Mouse (Mus musculus): ENCODE data around the gene Zfp366. TPM values are rescaled to one million over a fixed set of nuclear protein-coding genes. Genes with fewer than 3 reads are reported as not detected.

Zfp366 gene
- polyA plus RNA-seq, 1 experiment from 2014 or later: 0.14 TPM

GRCm38 (mm10) chr13:99222476-99222875 lies 37.9 kb downstream of the Zfp366 start:
- Histone ChIP-seq H3K4me3 (no peak overlapping the region), H3K27ac (no peak overlapping the region), H3K9me3 (no peaks in the 10 kb centered on the region), H3K27me3 (ENCODE audit: insufficient read depth, poor library complexity, severe bottlenecking) (no peaks in the 10 kb centered on the region), H3K36me3 (no peaks in the 10 kb centered on the region), H3K4me1 (peaks cover 26% of the 10 kb centered on the region)
- peak; percentile 73 for DNase-seq (ENCODE audit: low spot score)
- 85% methylated on average over 5 of the region's 5 CpGs for WGBS

- Histone ChIP-seq H3K36me3 (no peaks in the 10 kb centered on the region), H3K9me3 (no peaks in the 10 kb centered on the region), H3K4me3 (no peak overlapping the region), H3K27ac (peak overlapping the region; percentile 38; the same call in 1 of the 2 replicates), H3K27me3 (ENCODE audit: insufficient read depth, poor library complexity, severe bottlenecking) (no peaks in the 10 kb centered on the region), H3K4me1 (peaks cover 33% of the 10 kb centered on the region)
- 76% methylated on average over 8 of the region's 8 CpGs for WGBS
- no peak for DNase-seq (ENCODE audit: low spot score)
These were observed 38.8 kb downstream of the Zfp366 start for GRCm38 (mm10) chr13:99223321-99223884.

- 88% methylated on average over 8 of the region's 8 CpGs for WGBS
- no peak for DNase-seq (ENCODE audit: low spot score)
- H3K9me3 ChIP-seq: no peaks in the 10 kb centered on the region
These were observed 39.3 kb downstream of the Zfp366 start for GRCm38 (mm10) chr13:99223917-99224316.

GRCm38 (mm10) chr13:99225374-99226240 lies 41.0 kb downstream of the Zfp366 start:
- Histone ChIP-seq H3K9me3 (no peaks in the 10 kb centered on the region), H3K27ac (peak overlapping the region; percentile 82), H3K4me3 (no peak overlapping the region), H3K27me3 (ENCODE audit: insufficient read depth, poor library complexity, severe bottlenecking) (no peaks in the 10 kb centered on the region), H3K4me1 (peaks cover 47% of the 10 kb centered on the region), H3K36me3 (no peaks in the 10 kb centered on the region)
- peak; percentile 47 for DNase-seq (ENCODE audit: low spot score)
- WGBS: 59% methylated on average over 10 of the region's 10 CpGs

More at GRCm38 (mm10) chr13:99223917-99224316, 39.3 kb downstream of the Zfp366 start:
- no peak overlapping the region for H3K27ac ChIP-seq
- peaks cover 33% of the 10 kb centered on the region for H3K4me1 ChIP-seq
- no peak overlapping the region for H3K4me3 ChIP-seq
- H3K36me3 ChIP-seq: no peaks in the 10 kb centered on the region
- H3K27me3 ChIP-seq (ENCODE audit: insufficient read depth, poor library complexity, severe bottlenecking): no peaks in the 10 kb centered on the region

GRCm38 (mm10) chr13:99226809-99227208 lies 42.2 kb downstream of the Zfp366 start:
- Histone ChIP-seq H3K27me3 (ENCODE audit: insufficient read depth, poor library complexity, severe bottlenecking) (no peaks in the 10 kb centered on the region), H3K4me1 (peaks cover 49% of the 10 kb centered on the region), H3K4me3 (no peak overlapping the region), H3K36me3 (no peaks in the 10 kb centered on the region), H3K9me3 (no peaks in the 10 kb centered on the region), H3K27ac (peak overlapping the region; percentile 69)
- no peak for DNase-seq (ENCODE audit: low spot score)
- WGBS: 73% methylated on average over 3 of the region's 3 CpGs

- H3K4me3 ChIP-seq: no peak overlapping the region
- peaks cover 49% of the 10 kb centered on the region for H3K4me1 ChIP-seq
- no peaks in the 10 kb centered on the region for H3K27me3 ChIP-seq (ENCODE audit: insufficient read depth, poor library complexity, severe bottlenecking)
- 50% methylated on average over 16 of the region's 16 CpGs for WGBS
- peak; percentile 64 for DNase-seq (ENCODE audit: low spot score)
- H3K36me3 ChIP-seq: no peaks in the 10 kb centered on the region
- peak overlapping the region; percentile 69 for H3K27ac ChIP-seq
- no peaks in the 10 kb centered on the region for H3K9me3 ChIP-seq
These were observed 43.0 kb downstream of the Zfp366 start for GRCm38 (mm10) chr13:99227456-99228250.

- 93% methylated on average over 35 of the region's 35 CpGs for WGBS
These were observed 44.4 kb downstream of the Zfp366 start for GRCm38 (mm10) chr13:99228821-99229570.

GRCm38 (mm10) chr13:99229641-99230494 lies 45.2 kb downstream of the Zfp366 start:
- peak overlapping the region; percentile 49; the same call in 1 of the 2 replicates for H3K27ac ChIP-seq

More at GRCm38 (mm10) chr13:99228821-99229570, 44.4 kb downstream of the Zfp366 start:
- no peaks in the 10 kb centered on the region for H3K9me3 ChIP-seq
- no peak overlapping the region for H3K4me3 ChIP-seq
- H3K36me3 ChIP-seq: no peaks in the 10 kb centered on the region
- H3K27me3 ChIP-seq (ENCODE audit: insufficient read depth, poor library complexity, severe bottlenecking): no peaks in the 10 kb centered on the region
- peak; percentile 71 for DNase-seq (ENCODE audit: low spot score)
- peaks cover 47% of the 10 kb centered on the region for H3K4me1 ChIP-seq
- peak overlapping the region; percentile 69; the same call in 1 of the 2 replicates for H3K27ac ChIP-seq

GRCm38 (mm10) chr13:99230495-99230868 lies 45.9 kb downstream of the Zfp366 start:
- DNase-seq (ENCODE audit: low spot score): peak; percentile 45
- WGBS: 41% methylated on average over 3 of the region's 3 CpGs
- peaks cover 41% of the 10 kb centered on the region for H3K4me1 ChIP-seq
- H3K27me3 ChIP-seq (ENCODE audit: insufficient read depth, poor library complexity, severe bottlenecking): no peaks in the 10 kb centered on the region
- no peaks in the 10 kb centered on the region for H3K36me3 ChIP-seq
- 0 out of 2 replicates have a peak overlapping the region, but pooled peaks have one; percentile 49 for H3K27ac ChIP-seq
- no peak overlapping the region for H3K4me3 ChIP-seq
- H3K9me3 ChIP-seq: no peaks in the 10 kb centered on the region

More at GRCm38 (mm10) chr13:99229641-99230494, 45.2 kb downstream of the Zfp366 start:
- Histone ChIP-seq H3K36me3 (no peaks in the 10 kb centered on the region), H3K9me3 (no peaks in the 10 kb centered on the region), H3K27me3 (ENCODE audit: insufficient read depth, poor library complexity, severe bottlenecking) (no peaks in the 10 kb centered on the region), H3K4me1 (peaks cover 46% of the 10 kb centered on the region), H3K4me3 (no peak overlapping the region)
- peak; percentile 47 for DNase-seq (ENCODE audit: low spot score)
- 70% methylated on average over 9 of the region's 9 CpGs for WGBS

GRCm38 (mm10) chr13:99233333-99233732 lies 48.7 kb downstream of the Zfp366 start:
- Histone ChIP-seq H3K27me3 (ENCODE audit: insufficient read depth, poor library complexity, severe bottlenecking) (no peaks in the 10 kb centered on the region), H3K27ac (no peak overlapping the region), H3K4me3 (no peak overlapping the region), H3K4me1 (peaks cover 45% of the 10 kb centered on the region), H3K36me3 (no peaks in the 10 kb centered on the region), H3K9me3 (no peaks in the 10 kb centered on the region)
- DNase-seq (ENCODE audit: low spot score): no peak
- WGBS: 77% methylated on average over 3 of the region's 3 CpGs

- DNase-seq (ENCODE audit: low spot score): peak; percentile 72
- Histone ChIP-seq H3K27ac (peak overlapping the region; percentile 29; the same call in 1 of the 2 replicates), H3K4me1 (peaks cover 51% of the 10 kb centered on the region)
These were observed 49.3 kb downstream of the Zfp366 start for GRCm38 (mm10) chr13:99233956-99234355.

More at GRCm38 (mm10) chr13:99233956-99234355, 49.3 kb downstream of the Zfp366 start:
- Histone ChIP-seq H3K27me3 (ENCODE audit: insufficient read depth, poor library complexity, severe bottlenecking) (no peaks in the 10 kb centered on the region), H3K36me3 (no peaks in the 10 kb centered on the region), H3K4me3 (no peak overlapping the region), H3K9me3 (no peaks in the 10 kb centered on the region)
- 74% methylated on average over 10 of the region's 10 CpGs for WGBS
